Mouse (Mus musculus) liver, adult 2 months (tissue): Measurements from ENCODE around the gene Lrrc7. TPM values are rescaled to one million over a fixed set of nuclear protein-coding genes. Genes with fewer than 3 reads are reported as not detected.
A peak's percentile ranks its signal among the peaks of the same experiment; 100 is the strongest.

Experiments used
- DNase-seq: peaks from one replicate; pipeline ENCODE4 v3.0.0-alpha.2; 2011; ENCODE audit warnings: low read depth, low spot score; ENCODE audit errors: extremely low read depth
- H3K27ac ChIP-seq: fragments of 200-500 bp; replicated peaks from 2 replicates; pipeline ENCODE4 v1.5.1; 2012; ENCODE audit warnings: low read depth, mild to moderate bottlenecking, control low read depth, inconsistent platforms, low read length; ENCODE audit not compliant: insufficient read depth
- H3K27me3 ChIP-seq: fragments of 200-500 bp; 2 replicates; pipeline ENCODE4 v1.6.1; 2012; ENCODE audit warnings: mild to moderate bottlenecking, moderate library complexity, low read length, inconsistent platforms; ENCODE audit not compliant: control insufficient read depth, insufficient read depth
- H3K36me3 ChIP-seq: fragments of 200-500 bp; 2 replicates; pipeline ENCODE4 v1.6.1; 2012; ENCODE audit warnings: low read length, inconsistent platforms; ENCODE audit not compliant: control insufficient read depth, insufficient read depth
- H3K4me1 ChIP-seq: fragments of 200-500 bp; 2 replicates; pipeline ENCODE4 v1.6.1; 2011; ENCODE audit warnings: low read length; ENCODE audit not compliant: control insufficient read depth, insufficient read depth
- H3K4me3 ChIP-seq: fragments of 200-500 bp; 2 replicates; pipeline ENCODE4 v1.5.1; 2011; ENCODE audit warnings: low read depth, mild to moderate bottlenecking, control low read depth, low read length, moderate library complexity; ENCODE audit not compliant: insufficient read depth
- H3K79me2 ChIP-seq: fragments of 200-500 bp; 2 replicates; pipeline ENCODE4 v1.6.1; 2012; ENCODE audit warnings: inconsistent platforms, mild to moderate bottlenecking, low read length, moderate library complexity; ENCODE audit not compliant: control insufficient read depth, insufficient read depth
- H3K9ac ChIP-seq: fragments of 200-500 bp; 2 replicates; pipeline ENCODE4 v1.6.1; 2012; ENCODE audit warnings: low read depth, mild to moderate bottlenecking, control low read depth, inconsistent platforms, low read length
- CTCF ChIP-seq: fragments of 200-500 bp; IDR thresholded peaks from 2 replicates; pipeline ENCODE4 v1.5.1; 2011; ENCODE audit warnings: low read depth, low read length, control low read depth
- POLR2A ChIP-seq: fragments of 200-500 bp; IDR thresholded peaks from 2 replicates; pipeline ENCODE4 v1.6.1; 2011; ENCODE audit warnings: low read length, control low read depth; ENCODE audit not compliant: insufficient read depth; ENCODE audit errors: extremely low read depth
- WGBS: fragments of 180-500 bp; shearing (Covaris S2); methylation state at CpG from one replicate; pipeline ENCODE4 v1.1.7; 2018; 5-methylcytosine and 5-hydroxymethylcytosine counted together
- polyA plus RNA-seq: library from polyadenylated mRNA; depleted of rRNA; stranded (reverse); fragments of >200 nt; gene quantifications from 2 replicates; pipeline ENCODE4 v1.2.3, GENCODE M21; 2012
- total RNA-seq: library from RNA; depleted of rRNA; stranded (reverse); fragments of >200 nt; gene quantifications from 2 replicates; pipeline ENCODE4 v1.2.3, GENCODE M21; 2014

Lrrc7 gene
- total and polyA plus RNA-seq, 2 experiments = not detected

GRCm38 (mm10) chr3:158388076-158388454 is 174.0 kb downstream of the Lrrc7 start:
- no peak overlapping the region for H3K9ac ChIP-seq
- no peaks in the 10 kb centered on the region for H3K27me3 ChIP-seq
- no peaks in the 10 kb centered on the region for H3K79me2 ChIP-seq
- TF ChIP-seq CTCF (no peak), POLR2A (no peak)
- no peak for DNase-seq
- no peak overlapping the region for H3K27ac ChIP-seq
- WGBS = 43% methylated on average over 2 of the region's 2 CpGs
- H3K4me3 ChIP-seq = no peak overlapping the region
- no peaks in the 10 kb centered on the region for H3K36me3 ChIP-seq
- H3K4me1 ChIP-seq = no peaks in the 10 kb centered on the region

- no peaks in the 10 kb centered on the region for H3K36me3 ChIP-seq
- H3K79me2 ChIP-seq = no peaks in the 10 kb centered on the region
- H3K27ac ChIP-seq = no peak overlapping the region
- no peaks in the 10 kb centered on the region for H3K27me3 ChIP-seq
- no peaks in the 10 kb centered on the region for H3K4me1 ChIP-seq
- no peak overlapping the region for H3K4me3 ChIP-seq
- TF ChIP-seq POLR2A (no peak), CTCF (no peak)
- no peak for DNase-seq
- no peak overlapping the region for H3K9ac ChIP-seq
- 69% methylated on average over 2 of the region's 2 CpGs for WGBS
Observed at GRCm38 (mm10) chr3:158387413-158388075, 174.5 kb downstream of the Lrrc7 start.

GRCm38 (mm10) chr3:158386848-158387247 is 175.2 kb downstream of the Lrrc7 start:
- TF ChIP-seq POLR2A = no peak
- no peak for TF ChIP-seq CTCF
- Histone ChIP-seq H3K27me3 (no peaks in the 10 kb centered on the region), H3K79me2 (no peaks in the 10 kb centered on the region), H3K4me3 (no peak overlapping the region), H3K36me3 (no peaks in the 10 kb centered on the region), H3K27ac (no peak overlapping the region), H3K9ac (no peak overlapping the region), H3K4me1 (no peaks in the 10 kb centered on the region)
- WGBS = 35% methylated on average over 1 of the region's 1 CpGs
- DNase-seq = no peak

GRCm38 (mm10) chr3:158375885-158376284 is 186.1 kb downstream of the Lrrc7 start:
- no peaks in the 10 kb centered on the region for H3K36me3 ChIP-seq
- no peaks in the 10 kb centered on the region for H3K27me3 ChIP-seq
- H3K4me1 ChIP-seq = no peaks in the 10 kb centered on the region
- 0% methylated on average over 1 of the region's 1 CpGs for WGBS
- H3K79me2 ChIP-seq = no peaks in the 10 kb centered on the region
- H3K9ac ChIP-seq = no peak overlapping the region
- peak; percentile 9 for DNase-seq
- no peak overlapping the region for H3K4me3 ChIP-seq
- no peak overlapping the region for H3K27ac ChIP-seq
- TF ChIP-seq CTCF = no peak
- TF ChIP-seq POLR2A = no peak

GRCm38 (mm10) chr3:158369169-158369568 is 192.9 kb downstream of the Lrrc7 start:
- Histone ChIP-seq H3K27ac (no peak overlapping the region), H3K4me1 (no peaks in the 10 kb centered on the region), H3K4me3 (no peak overlapping the region), H3K36me3 (no peaks in the 10 kb centered on the region), H3K27me3 (no peaks in the 10 kb centered on the region), H3K79me2 (no peaks in the 10 kb centered on the region), H3K9ac (no peak overlapping the region)
- WGBS = 86% methylated on average over 3 of the region's 3 CpGs
- DNase-seq = no peak
- no peak for TF ChIP-seq POLR2A
- no peak for TF ChIP-seq CTCF

- no peak overlapping the region for H3K27ac ChIP-seq
- no peaks in the 10 kb centered on the region for H3K27me3 ChIP-seq
- no peak for TF ChIP-seq POLR2A
- TF ChIP-seq CTCF = no peak
- no peak for DNase-seq
- no peak overlapping the region for H3K4me3 ChIP-seq
- H3K9ac ChIP-seq = no peak overlapping the region
- 63% methylated on average over 3 of the region's 3 CpGs for WGBS
- H3K4me1 ChIP-seq = no peaks in the 10 kb centered on the region
- no peaks in the 10 kb centered on the region for H3K36me3 ChIP-seq
- H3K79me2 ChIP-seq = no peaks in the 10 kb centered on the region
Observed at GRCm38 (mm10) chr3:158365801-158366200, 196.2 kb downstream of the Lrrc7 start.
